Comparison of ENCODE assay signal across 7 mouse cellular contexts in the genomic region with DNA sequence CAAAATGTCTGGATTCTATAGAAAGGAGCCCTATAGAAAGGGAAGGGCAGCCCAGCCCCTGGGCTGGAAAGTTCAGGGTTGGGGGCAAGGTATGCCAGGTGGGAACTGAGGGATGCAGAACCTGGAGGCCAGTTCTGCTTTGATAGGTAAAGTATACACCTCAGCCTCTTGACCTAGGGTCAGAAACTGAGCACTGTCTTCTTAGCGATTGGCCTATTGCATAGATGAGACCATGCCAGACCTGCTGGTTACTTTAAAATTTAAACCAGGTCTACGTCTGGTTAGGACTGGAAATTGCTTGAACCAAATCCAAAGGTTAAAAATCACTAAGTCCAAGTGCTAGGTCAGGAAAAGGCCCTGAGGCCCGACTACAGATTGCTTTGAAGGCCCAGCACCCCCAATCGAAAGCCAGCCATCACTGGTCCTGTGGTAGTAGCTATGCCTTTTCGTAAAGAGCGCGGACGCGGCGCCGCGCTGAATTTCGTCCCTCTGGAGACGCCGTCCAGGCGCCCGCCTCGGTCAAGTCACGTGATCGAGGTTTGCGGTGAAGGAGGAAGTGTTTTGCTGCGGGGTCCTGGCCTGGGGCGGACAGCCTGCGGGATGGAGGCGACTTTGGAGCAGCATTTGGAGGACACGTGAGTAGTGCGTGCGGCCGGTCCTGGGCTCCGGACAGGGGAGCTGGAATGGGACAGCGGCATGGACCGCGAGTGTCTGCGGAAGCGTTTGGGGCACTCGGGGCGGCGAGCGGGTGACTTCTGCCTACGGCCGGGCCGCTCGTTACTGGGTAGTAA. TPM values are rescaled to one million over a fixed set of nuclear protein-coding genes. Genes with fewer than 3 reads are reported as not detected.
DNase-seq lines count a peak whose midpoint lies in the region; ATAC-seq lines count a peak whose summit lies in the region.

Gene Lamtor5 (plus strand): TSS at position 380 of the 791 bp plus-strand sequence.

- H3K4me2 ChIP-seq in intestine, embryonic 15.5 days (replicated peaks) = peak within 1 kb of the TSS; percentile 66

- no peaks in the 10 kb centered on the region for H3K27me3 ChIP-seq in intestine, embryonic 15.5 days (replicated peaks)
- H3K27me3 ChIP-seq in midbrain, embryonic 10.5 days (ENCODE audit: low read depth, poor library complexity, severe bottlenecking) = no peaks in the 10 kb centered on the region; the same call in 1 of the 2 replicates

- intact Hi-C loops in gastrocnemius, postnatal 36 days (cut with DNase I) = loop anchor here (5.0 kb wide), 1 partner anchor 184 kb away; no protein-coding TSS in a partner anchor
- intact Hi-C loops in left cerebral cortex, postnatal 25 days (cut with DNase I) = loop anchor here (2.0 to 10.0 kb wide), 3 partner anchors 54 to 374 kb away; partner anchors contain the start of gene Rbm15

- H3K27ac ChIP-seq in intestine, embryonic 15.5 days = peak within 1 kb of the TSS; percentile 37; the same call in 1 of the 2 replicates
- H3K27ac ChIP-seq in midbrain, embryonic 10.5 days (replicated peaks) = peak within 1 kb of the TSS; percentile 84

- no peaks in the 10 kb centered on the region for H3K4me1 ChIP-seq in intestine, embryonic 15.5 days (replicated peaks)
- peaks cover 20% of the 10 kb centered on the region for H3K4me1 ChIP-seq in midbrain, embryonic 10.5 days

- DNase-seq in adrenal gland, adult 18-20 months (ENCODE audit: low spot score in 2 of 2) = peak; percentile 91 to 93
- DNase-seq in embryo, embryonic 11 days = peak; percentile 95
- peak; percentile 84 to 85 for DNase-seq in gastrocnemius, postnatal 36 days
- peak; percentile 93 to 95 for DNase-seq in left cerebral cortex, postnatal 25 days (ENCODE audit: low spot score in 2 of 2)
- peak; percentile 90 for DNase-seq in midbrain, embryonic 10.5 days (ENCODE audit: low spot score)
- peak; percentile 87 for DNase-seq in right cerebral cortex, postnatal 4 days

- peak; percentile 93 for ATAC-seq in intestine, embryonic 15.5 days

- H3K9ac ChIP-seq in intestine, embryonic 15.5 days = peak within 1 kb of the TSS; percentile 77

- H3K4me3 ChIP-seq in intestine, embryonic 15.5 days (replicated peaks) = peak within 1 kb of the TSS; percentile 96
- H3K4me3 ChIP-seq in midbrain, embryonic 10.5 days = peak within 1 kb of the TSS; percentile 90

- peaks cover 8% of the 10 kb centered on the region for H3K36me3 ChIP-seq in intestine, embryonic 15.5 days
- H3K36me3 ChIP-seq in midbrain, embryonic 10.5 days = peaks cover 20% of the 10 kb centered on the region

- 3% methylated on average over 43 of the region's 43 CpGs for WGBS in intestine, embryonic 15.5 days
- 4% methylated on average over 43 of the region's 43 CpGs for WGBS in midbrain, embryonic 10.5 days

- no peaks in the 10 kb centered on the region for H3K9me3 ChIP-seq in intestine, embryonic 15.5 days
- H3K9me3 ChIP-seq in midbrain, embryonic 10.5 days (replicated peaks) = no peaks in the 10 kb centered on the region

RNA-seq across cellular contexts. Expression of gene Lamtor5, which starts in this region (rescaled TPM):
- 10 to 100 TPM; 83.0 to 85.9 TPM for total RNA-seq in adrenal gland, adult 18-20 months (2021)
- total RNA-seq in gastrocnemius, postnatal 36 days (2021) = 10 to 100 TPM; 50.4 to 58.4 TPM
- polyA plus RNA-seq in intestine, embryonic 15.5 days (2015; fragmentation: Nextera tagmentation; extraction: Ambion mirVana) = 200 and 209 TPM in 2 replicates
- 10 to 100 TPM; 66.9 to 73.0 TPM for total RNA-seq in left cerebral cortex, postnatal 25 days (2021)
- 193 and 202 TPM in 2 replicates for polyA plus RNA-seq in midbrain, embryonic 10.5 days (2016; fragmentation: Nextera tagmentation; extraction: Ambion mirVana)

Comparison
In these comparisons a context has a peak if more than half of its experiments do, and no peak if none do; other contexts are left out.
1. Peak in every context shown above with its lines: DNase-seq, ATAC-seq, H3K4me3 ChIP-seq and H3K27ac ChIP-seq.